Mouse (Mus musculus) urinary bladder, postnatal 14 days (tissue): Measurements from ENCODE around the gene Slc41a3.

Experiments
- DNase-seq: peaks from one replicate; pipeline ENCODE4 v3.0.0; 2021; ENCODE audit warnings: low spot score

Gene Slc41a3

GRCm38 (mm10) chr6:90683831-90684532 is 79.5 kb downstream of the Slc41a3 start:
- DNase-seq: no peak

- DNase-seq: no peak
Observed at GRCm38 (mm10) chr6:90686812-90687211, 82.3 kb downstream of the Slc41a3 start.

- DNase-seq: no peak
Observed at GRCm38 (mm10) chr6:90688003-90688402, 83.5 kb downstream of the Slc41a3 start.

- DNase-seq: no peak
Observed at GRCm38 (mm10) chr6:90688742-90689141, 84.2 kb downstream of the Slc41a3 start.

- no peak for DNase-seq
Observed at GRCm38 (mm10) chr6:90689500-90689899, 85.0 kb downstream of the Slc41a3 start.

GRCm38 (mm10) chr6:90691935-90692334 is 87.4 kb downstream of the Slc41a3 start:
- no peak for DNase-seq

- DNase-seq: no peak
Observed at GRCm38 (mm10) chr6:90692404-90692803, 87.9 kb downstream of the Slc41a3 start.

- DNase-seq: no peak
Observed at GRCm38 (mm10) chr6:90695754-90696153, 91.2 kb downstream of the Slc41a3 start.
